Mouse (Mus musculus) hindbrain, embryonic 10.5 days (tissue): ENCODE measurements at regions not wholly inside any gene's neighbourhood (a gene's known extent, or its start where the extent isn't known, plus 50 kb on each side); places are given as distances from the start of the nearest gene placed in this dataset.

Source experiments
- DNase-seq: peaks from one replicate; pipeline ENCODE4 v3.0.0-alpha.2; 2017; ENCODE audit warnings: low spot score
- H3K27ac ChIP-seq: fragments of 300-500 bp; sonication (generic); 2 replicates; pipeline ENCODE4 v1.5.1; 2016; ENCODE audit warnings: mild to moderate bottlenecking, moderate library complexity
- H3K27me3 ChIP-seq: fragments of 300-500 bp; sonication (generic); 2 replicates; pipeline ENCODE4 v1.6.1; 2016; ENCODE audit warnings: mild to moderate bottlenecking; ENCODE audit not compliant: poor library complexity, insufficient read depth, severe bottlenecking
- H3K36me3 ChIP-seq: fragments of 300-500 bp; sonication (generic); 2 replicates; pipeline ENCODE4 v1.6.1; 2016; ENCODE audit warnings: mild to moderate bottlenecking, moderate library complexity
- H3K4me1 ChIP-seq: fragments of 300-500 bp; sonication (generic); replicated peaks from 2 replicates; pipeline ENCODE4 v1.6.1; 2016; ENCODE audit warnings: mild to moderate bottlenecking
- H3K4me3 ChIP-seq: fragments of 300-500 bp; sonication (generic); 2 replicates; pipeline ENCODE4 v1.5.1; 2016; ENCODE audit warnings: mild to moderate bottlenecking, moderate library complexity
- H3K9me3 ChIP-seq: fragments of 300-500 bp; sonication (generic); 2 replicates; pipeline ENCODE4 v1.6.1; 2016; ENCODE audit warnings: mild to moderate bottlenecking, moderate library complexity
- WGBS: fragments of 180-500 bp; shearing (Covaris S2); methylation state at CpG from one replicate; pipeline ENCODE4 v1.1.7; 2016; 5-methylcytosine and 5-hydroxymethylcytosine counted together

- 84% methylated on average over 2 of the region's 2 CpGs for WGBS
- no peaks in the 10 kb centered on the region for H3K36me3 ChIP-seq
- no peaks in the 10 kb centered on the region for H3K4me1 ChIP-seq
- no peaks in the 10 kb centered on the region for H3K9me3 ChIP-seq
- H3K4me3 ChIP-seq = no peak overlapping the region
- H3K27ac ChIP-seq = no peak overlapping the region
- no peak for DNase-seq
- H3K27me3 ChIP-seq = no peaks in the 10 kb centered on the region
These were observed 175.0 kb upstream of the Eif4g2 start for GRCm38 (mm10) chr7:111257842-111258241.

GRCm38 (mm10) chr7:111256199-111256598 lies 173.4 kb upstream of the Eif4g2 start:
- Histone ChIP-seq H3K4me3 (no peak overlapping the region), H3K4me1 (no peaks in the 10 kb centered on the region), H3K27ac (no peak overlapping the region), H3K36me3 (no peaks in the 10 kb centered on the region), H3K9me3 (no peaks in the 10 kb centered on the region), H3K27me3 (no peaks in the 10 kb centered on the region)
- 75% methylated on average over 2 of the region's 2 CpGs for WGBS
- no peak for DNase-seq

- Histone ChIP-seq H3K4me3 (no peak overlapping the region), H3K4me1 (no peaks in the 10 kb centered on the region), H3K27me3 (no peaks in the 10 kb centered on the region), H3K27ac (no peak overlapping the region), H3K9me3 (no peaks in the 10 kb centered on the region), H3K36me3 (no peaks in the 10 kb centered on the region)
- WGBS = 33% methylated on average over 5 of the region's 5 CpGs
- DNase-seq = peak; percentile 81
These were observed 166.8 kb upstream of the Eif4g2 start for GRCm38 (mm10) chr7:111249606-111250005.

- H3K4me3 ChIP-seq = no peak overlapping the region
- no peaks in the 10 kb centered on the region for H3K9me3 ChIP-seq
- H3K4me1 ChIP-seq = no peaks in the 10 kb centered on the region
- WGBS = 92% methylated on average over 8 of the region's 8 CpGs
- no peak overlapping the region for H3K27ac ChIP-seq
- no peak for DNase-seq
- H3K27me3 ChIP-seq = no peaks in the 10 kb centered on the region
- no peaks in the 10 kb centered on the region for H3K36me3 ChIP-seq
These were observed 162.7 kb upstream of the Eif4g2 start for GRCm38 (mm10) chr7:111245488-111245887.

GRCm38 (mm10) chr7:111245067-111245466 lies 162.2 kb upstream of the Eif4g2 start:
- 91% methylated on average over 6 of the region's 6 CpGs for WGBS

GRCm38 (mm10) chr7:111243831-111244230 lies 161.0 kb upstream of the Eif4g2 start:
- no peak for DNase-seq
- WGBS = 79% methylated on average over 1 of the region's 1 CpGs
- no peaks in the 10 kb centered on the region for H3K27me3 ChIP-seq
- no peak overlapping the region for H3K4me3 ChIP-seq
- no peaks in the 10 kb centered on the region for H3K4me1 ChIP-seq
- no peaks in the 10 kb centered on the region for H3K36me3 ChIP-seq
- H3K9me3 ChIP-seq = no peaks in the 10 kb centered on the region
- H3K27ac ChIP-seq = no peak overlapping the region

More at GRCm38 (mm10) chr7:111245067-111245466, 162.2 kb upstream of the Eif4g2 start:
- H3K36me3 ChIP-seq = no peaks in the 10 kb centered on the region
- no peak overlapping the region for H3K4me3 ChIP-seq
- H3K4me1 ChIP-seq = no peaks in the 10 kb centered on the region
- no peaks in the 10 kb centered on the region for H3K27me3 ChIP-seq
- H3K27ac ChIP-seq = no peak overlapping the region
- DNase-seq = no peak
- no peaks in the 10 kb centered on the region for H3K9me3 ChIP-seq

GRCm38 (mm10) chr7:111242646-111243045 lies 159.8 kb upstream of the Eif4g2 start:
- Histone ChIP-seq H3K4me1 (no peaks in the 10 kb centered on the region), H3K36me3 (no peaks in the 10 kb centered on the region), H3K4me3 (no peak overlapping the region), H3K27ac (no peak overlapping the region), H3K27me3 (no peaks in the 10 kb centered on the region), H3K9me3 (no peaks in the 10 kb centered on the region)
- 80% methylated on average over 10 of the region's 10 CpGs for WGBS
- DNase-seq = no peak

- no peaks in the 10 kb centered on the region for H3K9me3 ChIP-seq
- H3K27ac ChIP-seq = no peak overlapping the region
- H3K36me3 ChIP-seq = no peaks in the 10 kb centered on the region
- H3K4me3 ChIP-seq = no peak overlapping the region
- H3K27me3 ChIP-seq = no peaks in the 10 kb centered on the region
- H3K4me1 ChIP-seq = no peaks in the 10 kb centered on the region
- no peak for DNase-seq
- 57% methylated on average over 4 of the region's 4 CpGs for WGBS
These were observed 158.7 kb upstream of the Eif4g2 start for GRCm38 (mm10) chr7:111241538-111241937.

- no peaks in the 10 kb centered on the region for H3K9me3 ChIP-seq
- no peaks in the 10 kb centered on the region for H3K4me1 ChIP-seq
- H3K4me3 ChIP-seq = no peak overlapping the region
- H3K36me3 ChIP-seq = no peaks in the 10 kb centered on the region
- no peak overlapping the region for H3K27ac ChIP-seq
- DNase-seq = no peak
- 92% methylated on average over 9 of the region's 9 CpGs for WGBS
- no peaks in the 10 kb centered on the region for H3K27me3 ChIP-seq
These were observed 157.5 kb upstream of the Eif4g2 start for GRCm38 (mm10) chr7:111240234-111240826.

- 86% methylated on average over 9 of the region's 9 CpGs for WGBS
These were observed 155.0 kb upstream of the Eif4g2 start for GRCm38 (mm10) chr7:111237819-111238218.

GRCm38 (mm10) chr7:111230630-111231029 lies 147.8 kb upstream of the Eif4g2 start:
- no peak overlapping the region for H3K4me3 ChIP-seq
- H3K36me3 ChIP-seq = no peaks in the 10 kb centered on the region
- H3K27me3 ChIP-seq = no peaks in the 10 kb centered on the region
- DNase-seq = no peak
- 74% methylated on average over 2 of the region's 2 CpGs for WGBS
- H3K27ac ChIP-seq = no peak overlapping the region
- H3K4me1 ChIP-seq = no peaks in the 10 kb centered on the region
- no peaks in the 10 kb centered on the region for H3K9me3 ChIP-seq

More at GRCm38 (mm10) chr7:111237819-111238218, 155.0 kb upstream of the Eif4g2 start:
- Histone ChIP-seq H3K27me3 (no peaks in the 10 kb centered on the region), H3K36me3 (no peaks in the 10 kb centered on the region), H3K27ac (no peak overlapping the region), H3K4me3 (no peak overlapping the region), H3K9me3 (no peaks in the 10 kb centered on the region), H3K4me1 (no peaks in the 10 kb centered on the region)
- no peak for DNase-seq

GRCm38 (mm10) chr7:111227082-111227481 lies 144.3 kb upstream of the Eif4g2 start:
- WGBS = 88% methylated on average over 3 of the region's 3 CpGs
- H3K4me3 ChIP-seq = no peak overlapping the region
- DNase-seq = no peak
- H3K36me3 ChIP-seq = no peaks in the 10 kb centered on the region
- H3K9me3 ChIP-seq = no peaks in the 10 kb centered on the region
- no peak overlapping the region for H3K27ac ChIP-seq
- H3K27me3 ChIP-seq = no peaks in the 10 kb centered on the region
- H3K4me1 ChIP-seq = no peaks in the 10 kb centered on the region

- Histone ChIP-seq H3K36me3 (no peaks in the 10 kb centered on the region), H3K27ac (no peak overlapping the region), H3K9me3 (no peaks in the 10 kb centered on the region), H3K27me3 (no peaks in the 10 kb centered on the region), H3K4me1 (no peaks in the 10 kb centered on the region), H3K4me3 (no peak overlapping the region)
- DNase-seq = no peak
- 93% methylated on average over 1 of the region's 1 CpGs for WGBS
These were observed 143.3 kb upstream of the Eif4g2 start for GRCm38 (mm10) chr7:111226026-111226656.
